Mouse (Mus musculus): Measurements from ENCODE around the gene Ipo4. TPM values are rescaled to one million over a fixed set of nuclear protein-coding genes. Genes with fewer than 3 reads are reported as not detected.
A peak's percentile ranks its signal among the peaks of the same experiment; 100 is the strongest.

The Ipo4 gene
- total RNA-seq, 2 experiments from 2014 or later: 96.8 to 108 TPM

DNA sequence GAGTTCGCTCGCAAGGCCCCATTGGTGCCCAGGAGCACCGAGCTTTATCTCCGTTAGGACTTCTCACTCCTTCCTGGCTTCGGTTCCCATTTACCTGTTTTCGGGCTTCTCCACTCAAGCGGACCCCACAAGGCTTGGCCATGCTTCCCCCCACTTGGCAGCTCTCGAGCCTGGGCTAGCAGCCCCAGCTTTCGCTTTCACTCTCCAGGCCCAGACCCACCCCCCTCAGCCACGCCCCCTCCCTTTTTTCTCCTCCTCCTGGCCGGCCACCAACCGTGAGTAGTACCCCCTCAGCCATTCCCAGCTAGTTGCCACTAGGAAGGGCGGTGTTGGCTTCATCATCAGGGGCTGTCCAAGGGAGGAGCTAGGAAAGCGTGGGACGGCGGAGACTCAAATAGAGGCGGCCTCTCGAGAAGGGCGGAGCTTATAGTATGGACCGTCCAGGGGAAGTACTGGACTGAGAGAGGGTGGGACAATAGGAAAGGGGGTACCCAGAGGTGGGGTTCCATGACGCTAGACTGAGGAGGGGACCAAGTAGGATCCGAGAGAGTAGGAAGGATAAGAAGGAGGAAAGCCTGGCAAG is 44.9 kb downstream of the Ipo4 start, which contains the start of gene Psme2:
Psme2 (minus strand) TSS at position 366 of the 583 bp plus-strand sequence.
- DNase-seq (ENCODE audit: low spot score in 2 of 2): peak; percentile 64 to 85

DNA sequence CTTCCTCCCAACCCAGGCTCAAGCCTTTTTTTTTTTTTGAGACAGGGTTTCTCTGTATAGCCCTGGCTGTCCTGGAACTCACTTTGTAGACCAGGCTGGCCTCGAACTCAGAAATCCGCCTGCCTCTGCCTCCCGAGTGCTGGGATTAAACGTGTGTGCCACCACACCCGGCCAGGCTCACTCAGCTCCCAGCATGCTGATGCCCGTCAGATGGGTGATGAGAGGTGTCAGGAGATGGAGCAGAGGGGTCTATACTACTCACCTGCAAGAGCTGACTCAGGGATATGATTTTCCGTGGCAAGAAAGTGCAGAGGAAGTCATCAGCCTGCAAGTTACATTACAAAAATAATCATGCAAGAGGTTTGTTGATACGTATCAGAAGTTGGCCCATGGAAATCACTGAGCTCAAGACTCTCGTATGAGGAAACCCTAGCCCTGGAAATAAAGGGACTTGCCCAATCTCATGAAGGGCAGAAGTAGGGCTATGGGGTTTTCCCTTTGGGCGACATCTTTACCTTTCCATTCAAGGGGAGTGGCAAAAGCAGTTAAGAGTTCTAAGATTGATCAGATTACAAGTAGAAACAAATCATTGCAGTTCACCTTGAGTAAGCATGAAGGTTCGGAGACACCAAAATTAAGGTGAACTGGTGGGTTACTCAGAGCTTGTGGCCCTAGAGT is 45.8 kb downstream of the Ipo4 start:
- no peak for DNase-seq (ENCODE audit: low spot score in 2 of 2)

DNA sequence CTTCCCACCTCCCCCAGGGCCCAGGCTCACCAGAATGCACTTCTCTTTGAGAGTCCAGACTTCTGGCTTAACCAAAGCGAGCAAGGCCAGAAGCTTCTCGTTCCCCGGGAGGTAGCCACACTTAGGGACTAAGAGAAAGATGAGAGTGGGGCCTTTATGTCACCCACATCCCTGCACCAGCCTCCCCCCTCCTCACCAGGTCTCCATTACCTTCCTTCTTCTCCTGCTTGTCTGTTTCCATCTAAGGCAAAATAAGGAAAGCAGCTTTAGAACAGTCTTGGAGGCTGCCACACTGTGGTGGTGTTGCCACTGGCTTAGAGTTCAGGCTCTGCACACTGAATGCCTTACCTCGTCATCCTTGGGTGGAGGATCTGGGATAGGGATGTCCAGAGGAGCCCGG is 46.5 kb downstream of the Ipo4 start:
- no peak for DNase-seq (ENCODE audit: low spot score in 2 of 2)

GRCm38 (mm10) chr14:55586149-55586548 is 49.6 kb downstream of the Ipo4 start:
- DNase-seq (ENCODE audit: low spot score in 2 of 2): no peak

GRCm38 (mm10) chr14:55585566-55585960 is 50.2 kb downstream of the Ipo4 start:
- no peak for DNase-seq (ENCODE audit: low spot score in 2 of 2)

- peak; percentile 48 to 75 for DNase-seq (ENCODE audit: low spot score in 2 of 2)
Measured at GRCm38 (mm10) chr14:55584702-55585565, 50.8 kb downstream of the Ipo4 start, which contains the start of gene Emc9. Gene Emc9 (minus strand): TSS chr14:55585302.

- no peak for DNase-seq (ENCODE audit: low spot score in 2 of 2)
Measured at GRCm38 (mm10) chr14:55584303-55584701, 51.5 kb downstream of the Ipo4 start.

DNA sequence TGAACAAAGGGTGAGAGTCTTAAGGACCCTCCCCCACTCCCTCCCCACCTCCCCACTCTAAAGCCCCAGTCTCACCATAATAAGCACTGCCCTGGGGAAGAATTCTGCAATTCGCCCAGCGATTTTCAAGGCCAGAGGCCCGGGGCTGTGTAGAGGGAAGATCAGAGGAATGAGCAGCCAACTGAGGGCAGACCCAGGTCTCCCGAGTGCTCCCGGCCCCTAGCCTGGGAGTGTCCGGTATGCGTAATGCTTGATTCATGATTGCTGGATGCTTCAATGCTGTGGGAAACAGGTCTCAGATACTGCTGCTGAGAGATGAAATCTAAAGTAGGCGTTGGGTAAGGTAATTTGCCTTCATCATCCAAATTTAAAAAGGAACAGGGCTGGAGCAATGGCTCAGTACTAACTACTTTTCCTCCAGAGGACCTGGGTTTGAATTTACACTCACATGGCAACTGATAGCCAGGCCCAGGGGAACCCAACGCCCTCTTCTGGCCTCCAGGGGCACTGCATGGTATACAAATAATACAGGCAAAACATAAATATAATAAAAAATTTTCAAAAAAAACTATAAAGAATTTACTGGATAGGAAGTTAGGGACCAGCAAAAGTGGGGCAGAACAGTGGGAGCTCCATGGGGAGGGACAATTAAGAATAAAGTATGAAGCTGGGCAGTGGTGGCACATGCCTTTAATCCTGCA is 53.6 kb downstream of the Ipo4 start:
- no peak for DNase-seq (ENCODE audit: low spot score in 2 of 2)

- no peak for DNase-seq (ENCODE audit: low spot score in 2 of 2)
Measured at GRCm38 (mm10) chr14:55580731-55581130, 55.0 kb downstream of the Ipo4 start.

DNA sequence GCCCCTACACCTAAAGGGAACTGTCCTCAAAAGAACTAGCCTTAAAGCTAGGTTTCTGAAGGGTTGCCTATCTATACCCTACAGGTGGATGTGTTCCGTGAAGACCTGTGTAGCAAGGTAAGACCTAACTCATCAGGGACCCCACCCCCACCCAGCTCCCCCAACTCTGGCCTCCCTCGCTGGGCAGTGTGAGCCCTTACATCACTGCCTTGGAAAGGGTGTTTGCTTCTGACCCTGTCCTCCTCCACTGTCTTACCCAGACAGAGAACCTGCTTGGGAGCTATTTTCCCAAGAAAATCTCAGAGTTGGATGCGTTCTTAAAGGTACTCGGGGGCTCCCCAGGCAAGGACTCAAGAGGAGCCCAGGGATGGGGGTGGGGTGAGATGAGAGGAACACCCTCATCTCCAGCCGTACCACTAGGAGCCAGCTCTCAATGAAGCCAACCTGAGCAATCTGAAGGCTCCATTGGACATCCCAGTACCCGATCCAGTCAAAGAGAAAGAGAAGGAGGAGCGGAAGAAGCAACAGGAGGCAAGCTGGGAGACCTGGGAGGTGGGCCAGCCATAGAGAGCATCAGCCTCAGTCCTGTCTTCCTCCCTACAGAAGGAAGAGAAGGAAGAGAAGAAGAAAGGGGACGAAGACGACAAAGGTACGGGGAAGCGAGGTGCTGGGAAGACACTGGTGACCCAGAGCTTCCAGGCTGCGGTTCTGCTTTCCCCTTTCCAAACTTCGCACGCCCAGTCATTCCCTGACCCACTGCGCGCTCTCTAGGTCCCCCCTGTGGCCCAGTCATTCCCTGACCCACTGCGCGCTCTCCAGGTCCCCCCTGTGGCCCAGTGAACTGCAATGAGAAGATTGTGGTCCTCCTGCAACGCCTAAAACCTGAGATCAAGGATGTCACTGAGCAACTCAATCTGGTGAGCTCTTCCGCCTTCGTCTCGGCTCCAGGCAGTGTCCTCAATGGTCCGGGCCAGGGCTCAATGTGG is 56.0 kb downstream of the Ipo4 start:
- no peak for DNase-seq (ENCODE audit: low spot score in 2 of 2)

DNA sequence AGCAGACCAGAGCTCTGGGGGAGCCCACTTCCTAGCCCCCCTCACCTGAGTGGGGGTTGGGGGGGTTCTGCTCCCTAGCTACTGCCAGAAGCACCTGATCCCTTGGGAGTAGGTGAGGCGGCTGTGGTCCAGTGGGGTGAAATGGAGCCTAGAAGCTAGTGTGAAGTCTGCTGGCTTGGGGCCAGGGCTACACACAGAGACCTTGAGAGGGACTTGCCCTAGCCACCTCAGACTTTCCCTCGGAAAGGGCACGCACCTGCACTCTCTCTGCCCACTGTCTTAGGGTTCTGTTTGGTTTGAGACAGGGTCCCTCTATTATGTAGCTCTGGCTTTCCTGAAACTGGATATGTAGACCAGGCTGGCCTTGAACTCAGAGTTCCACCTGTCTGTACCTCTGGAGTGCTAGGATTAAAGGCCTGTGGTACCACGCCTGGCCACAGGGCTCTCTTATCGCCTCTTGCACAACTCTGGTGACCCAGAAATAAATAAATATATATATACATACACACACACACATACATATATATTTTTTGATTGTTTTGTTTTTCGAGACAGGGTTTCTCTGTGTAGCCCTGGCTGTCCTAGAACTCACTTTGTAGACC is 57.0 kb downstream of the Ipo4 start:
- peak in 1 of 2 experiments; percentile 48 for DNase-seq (ENCODE audit: low spot score in 2 of 2)

DNA sequence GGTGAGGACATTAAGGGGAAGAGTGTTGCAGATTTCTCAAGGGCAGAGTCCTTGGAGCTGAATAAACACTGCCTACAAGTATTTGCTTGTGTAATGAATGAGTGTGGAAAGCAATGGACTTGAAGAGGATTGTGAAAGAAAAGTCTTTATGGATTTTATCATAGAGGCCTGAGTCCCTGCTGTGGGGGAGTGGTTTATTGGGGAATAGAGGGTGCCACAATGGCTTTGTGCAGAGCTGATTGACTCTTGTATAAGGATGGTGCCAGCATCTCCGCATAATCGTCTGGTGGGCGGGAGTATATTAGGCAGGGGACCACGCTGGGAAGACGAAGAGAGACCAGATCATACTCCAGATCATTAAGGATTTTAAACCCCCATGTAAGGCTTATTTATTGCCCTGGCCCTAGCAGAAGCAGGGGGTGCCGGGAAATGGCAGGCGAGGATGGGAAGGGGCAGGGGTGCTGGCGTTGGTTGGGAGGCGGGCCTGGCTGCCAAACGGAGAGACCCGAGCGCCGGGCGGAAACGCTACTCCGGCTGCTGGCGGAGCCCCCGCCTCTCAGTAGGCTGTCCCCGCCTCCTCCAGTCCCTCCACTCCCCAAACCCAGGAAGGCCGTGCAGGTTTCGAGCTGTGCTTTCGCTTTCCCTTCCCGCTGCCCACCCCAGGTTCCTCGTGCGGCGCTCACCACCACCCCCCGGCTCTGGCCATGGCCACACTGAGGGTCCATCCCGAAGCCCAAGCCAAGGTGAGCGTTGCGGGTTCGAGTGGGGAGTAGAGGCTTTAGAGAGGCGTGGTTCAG is 57.7 kb downstream of the Ipo4 start, which contains the start of gene Psme1:
Psme1 (plus strand) TSS at position 253 of the 797 bp plus-strand sequence.
- peak; percentile 58 to 70 for DNase-seq (ENCODE audit: low spot score in 2 of 2)

DNA sequence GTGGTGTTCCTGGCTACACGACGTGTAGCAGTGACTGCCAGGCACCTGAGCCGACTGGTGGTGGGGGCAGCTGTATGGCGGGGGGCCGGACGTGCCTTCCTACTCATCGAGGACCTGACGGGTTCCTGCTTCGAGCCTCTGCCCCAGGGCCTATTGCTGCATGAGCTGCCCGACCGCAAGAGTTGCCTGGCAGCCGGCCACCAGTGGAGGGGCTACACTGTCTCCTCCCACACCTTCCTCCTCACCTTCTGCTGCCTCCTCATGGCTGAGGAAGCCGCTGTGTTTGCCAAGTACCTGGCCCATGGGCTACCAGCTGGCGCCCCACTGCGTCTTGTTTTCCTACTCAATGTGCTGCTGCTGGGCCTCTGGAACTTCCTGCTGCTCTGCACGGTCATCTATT is 59.4 kb downstream of the Ipo4 start:
- no peak for DNase-seq (ENCODE audit: low spot score in 2 of 2)

- no peak for DNase-seq (ENCODE audit: low spot score in 2 of 2)
Measured at GRCm38 (mm10) chr14:55575711-55576110, 60.0 kb downstream of the Ipo4 start.
